Mouse (Mus musculus): ENCODE results near the gene Acot7. TPM values are rescaled to one million over a fixed set of nuclear protein-coding genes. Genes with fewer than 3 reads are reported as not detected.

Gene Acot7
- polyA plus RNA-seq, 1 experiment: 244 TPM

GRCm38 (mm10) chr4:152197545-152197944 is 19.6 kb downstream of the Acot7 start:
- TF ChIP-seq POLR2A (IDR thresholded peaks at IDR 0.05; ENCODE audit: borderline replicate concordance, extremely low read depth, insufficient read depth, insufficient read length, poor library complexity, severe bottlenecking) (no peak), CTCF (IDR thresholded peaks at IDR 0.05; ENCODE audit: borderline replicate concordance, extremely low read depth, insufficient read depth, insufficient read length) (no peak)
- DNase-seq (ENCODE audit: low read depth): no peak

GRCm38 (mm10) chr4:152199617-152200016 is 21.7 kb downstream of the Acot7 start:
- no peak for DNase-seq (ENCODE audit: low read depth)
- TF ChIP-seq CTCF (IDR thresholded peaks at IDR 0.05; ENCODE audit: borderline replicate concordance, extremely low read depth, insufficient read depth, insufficient read length) (no peak), POLR2A (IDR thresholded peaks at IDR 0.05; ENCODE audit: borderline replicate concordance, extremely low read depth, insufficient read depth, insufficient read length, poor library complexity, severe bottlenecking) (no peak)

GRCm38 (mm10) chr4:152201492-152201891 is 23.6 kb downstream of the Acot7 start:
- TF ChIP-seq CTCF (IDR thresholded peaks at IDR 0.05; ENCODE audit: borderline replicate concordance, extremely low read depth, insufficient read depth, insufficient read length) (no peak), POLR2A (IDR thresholded peaks at IDR 0.05; ENCODE audit: borderline replicate concordance, extremely low read depth, insufficient read depth, insufficient read length, poor library complexity, severe bottlenecking) (no peak)
- peak; percentile 20 for DNase-seq (ENCODE audit: low read depth)

GRCm38 (mm10) chr4:152202418-152202817 is 24.5 kb downstream of the Acot7 start:
- TF ChIP-seq CTCF (IDR thresholded peaks at IDR 0.05; ENCODE audit: borderline replicate concordance, extremely low read depth, insufficient read depth, insufficient read length) (no peak), POLR2A (IDR thresholded peaks at IDR 0.05; ENCODE audit: borderline replicate concordance, extremely low read depth, insufficient read depth, insufficient read length, poor library complexity, severe bottlenecking) (no peak)
- DNase-seq (ENCODE audit: low read depth): no peak

- TF ChIP-seq CTCF (IDR thresholded peaks at IDR 0.05; ENCODE audit: borderline replicate concordance, extremely low read depth, insufficient read depth, insufficient read length) (no peak), POLR2A (IDR thresholded peaks at IDR 0.05; ENCODE audit: borderline replicate concordance, extremely low read depth, insufficient read depth, insufficient read length, poor library complexity, severe bottlenecking) (no peak)
- no peak for DNase-seq (ENCODE audit: low read depth)
Measured at GRCm38 (mm10) chr4:152202905-152203304, 25.0 kb downstream of the Acot7 start.

GRCm38 (mm10) chr4:152204663-152205062 is 26.7 kb downstream of the Acot7 start:
- no peak for DNase-seq (ENCODE audit: low read depth)
- TF ChIP-seq POLR2A (IDR thresholded peaks at IDR 0.05; ENCODE audit: borderline replicate concordance, extremely low read depth, insufficient read depth, insufficient read length, poor library complexity, severe bottlenecking): no peak
- no peak for TF ChIP-seq CTCF (IDR thresholded peaks at IDR 0.05; ENCODE audit: borderline replicate concordance, extremely low read depth, insufficient read depth, insufficient read length)

- no peak for DNase-seq (ENCODE audit: low read depth)
- TF ChIP-seq POLR2A (IDR thresholded peaks at IDR 0.05; ENCODE audit: borderline replicate concordance, extremely low read depth, insufficient read depth, insufficient read length, poor library complexity, severe bottlenecking) (no peak), CTCF (IDR thresholded peaks at IDR 0.05; ENCODE audit: borderline replicate concordance, extremely low read depth, insufficient read depth, insufficient read length) (no peak)
Measured at GRCm38 (mm10) chr4:152206199-152206598, 28.3 kb downstream of the Acot7 start.

GRCm38 (mm10) chr4:152209623-152210022 is 31.7 kb downstream of the Acot7 start:
- no peak for DNase-seq (ENCODE audit: low read depth)

GRCm38 (mm10) chr4:152212091-152212505 is 34.2 kb downstream of the Acot7 start:
- DNase-seq (ENCODE audit: low read depth): no peak
- TF ChIP-seq CTCF (IDR thresholded peaks at IDR 0.05; ENCODE audit: borderline replicate concordance, extremely low read depth, insufficient read depth, insufficient read length): no peak
- no peak for TF ChIP-seq POLR2A (IDR thresholded peaks at IDR 0.05; ENCODE audit: borderline replicate concordance, extremely low read depth, insufficient read depth, insufficient read length, poor library complexity, severe bottlenecking)

More at GRCm38 (mm10) chr4:152209623-152210022, 31.7 kb downstream of the Acot7 start:
- TF ChIP-seq POLR2A (IDR thresholded peaks at IDR 0.05; ENCODE audit: borderline replicate concordance, extremely low read depth, insufficient read depth, insufficient read length, poor library complexity, severe bottlenecking) (no peak), CTCF (IDR thresholded peaks at IDR 0.05; ENCODE audit: borderline replicate concordance, extremely low read depth, insufficient read depth, insufficient read length) (no peak)

GRCm38 (mm10) chr4:152212531-152212930 is 34.6 kb downstream of the Acot7 start:
- TF ChIP-seq CTCF (IDR thresholded peaks at IDR 0.05; ENCODE audit: borderline replicate concordance, extremely low read depth, insufficient read depth, insufficient read length): peak; percentile 82
- no peak for TF ChIP-seq POLR2A (IDR thresholded peaks at IDR 0.05; ENCODE audit: borderline replicate concordance, extremely low read depth, insufficient read depth, insufficient read length, poor library complexity, severe bottlenecking)
- DNase-seq (ENCODE audit: low read depth): peak; percentile 69

GRCm38 (mm10) chr4:152212974-152213373 is 35.0 kb downstream of the Acot7 start:
- TF ChIP-seq POLR2A (IDR thresholded peaks at IDR 0.05; ENCODE audit: borderline replicate concordance, extremely low read depth, insufficient read depth, insufficient read length, poor library complexity, severe bottlenecking): no peak
- DNase-seq (ENCODE audit: low read depth): no peak

GRCm38 (mm10) chr4:152213760-152214480 is 36.0 kb downstream of the Acot7 start:
- peak; percentile 91 for DNase-seq (ENCODE audit: low read depth)
- no peak for TF ChIP-seq POLR2A (IDR thresholded peaks at IDR 0.05; ENCODE audit: borderline replicate concordance, extremely low read depth, insufficient read depth, insufficient read length, poor library complexity, severe bottlenecking)
- peak; percentile 91 for TF ChIP-seq CTCF (IDR thresholded peaks at IDR 0.05; ENCODE audit: borderline replicate concordance, extremely low read depth, insufficient read depth, insufficient read length)
